Mouse (Mus musculus): ENCODE data around the gene Tmem183a. TPM values are rescaled to one million over a fixed set of nuclear protein-coding genes. Genes with fewer than 3 reads are reported as not detected.
A peak's percentile ranks its signal among the peaks of the same experiment; 100 is the strongest.

Tmem183a gene
- polyA plus RNA-seq, 1 experiment from 2014 or later = 118 TPM

- H3K9ac ChIP-seq (replicated peaks) = no peak overlapping the region
- no peak for ATAC-seq (ENCODE audit: low FRiP score, low read depth)
- H3K27me3 ChIP-seq = 0 out of 2 replicates have a peak, but pooled peaks cover 5% of the 10 kb centered on the region
- 97% methylated on average over 2 of the region's 2 CpGs for WGBS
- peaks cover 6% of the 10 kb centered on the region; the same call in 1 of the 2 replicates for H3K4me1 ChIP-seq
- no peaks in the 10 kb centered on the region for H3K9me3 ChIP-seq
- no peak overlapping the region for H3K4me3 ChIP-seq
- H3K36me3 ChIP-seq = no peaks in the 10 kb centered on the region
- H3K4me2 ChIP-seq (replicated peaks) = no peak overlapping the region
- H3K27ac ChIP-seq (replicated peaks) = no peak overlapping the region
Observed at GRCm38 (mm10) chr1:134381051-134381450, 19.3 kb upstream of the Tmem183a start.

- no peaks in the 10 kb centered on the region for H3K4me1 ChIP-seq
- H3K4me2 ChIP-seq (replicated peaks) = no peak overlapping the region
- no peaks in the 10 kb centered on the region for H3K36me3 ChIP-seq
- no peaks in the 10 kb centered on the region for H3K9me3 ChIP-seq
- ATAC-seq (ENCODE audit: low FRiP score, low read depth) = no peak
- no peak overlapping the region for H3K27ac ChIP-seq (replicated peaks)
- H3K4me3 ChIP-seq = no peak overlapping the region
- no peak overlapping the region for H3K9ac ChIP-seq (replicated peaks)
- 81% methylated on average over 2 of the region's 2 CpGs for WGBS
- H3K27me3 ChIP-seq = no peaks in the 10 kb centered on the region
Observed at GRCm38 (mm10) chr1:134374124-134374523, 12.3 kb upstream of the Tmem183a start.

- Histone ChIP-seq H3K4me1 (no peaks in the 10 kb centered on the region), H3K9ac (replicated peaks) (no peak overlapping the region), H3K27me3 (peaks cover 3% of the 10 kb centered on the region; the same call in 1 of the 2 replicates), H3K4me2 (replicated peaks) (no peak overlapping the region), H3K36me3 (no peaks in the 10 kb centered on the region), H3K9me3 (no peaks in the 10 kb centered on the region), H3K27ac (replicated peaks) (no peak overlapping the region), H3K4me3 (no peak overlapping the region)
- ATAC-seq (ENCODE audit: low FRiP score, low read depth) = no peak
- WGBS = 62% methylated on average over 9 of the region's 9 CpGs
Observed at GRCm38 (mm10) chr1:134368777-134369337, 7.1 kb upstream of the Tmem183a start.

GRCm38 (mm10) chr1:134365491-134365890 lies 3.7 kb upstream of the Tmem183a start:
- 66% methylated on average over 5 of the region's 5 CpGs for WGBS
- H3K4me2 ChIP-seq (replicated peaks) = no peak overlapping the region
- no peaks in the 10 kb centered on the region for H3K9me3 ChIP-seq
- H3K36me3 ChIP-seq = no peaks in the 10 kb centered on the region
- ATAC-seq (ENCODE audit: low FRiP score, low read depth) = no peak
- no peak overlapping the region for H3K4me3 ChIP-seq
- no peak overlapping the region for H3K27ac ChIP-seq (replicated peaks)
- no peak overlapping the region for H3K9ac ChIP-seq (replicated peaks)
- peaks cover 3% of the 10 kb centered on the region; the same call in 1 of the 2 replicates for H3K27me3 ChIP-seq
- H3K4me1 ChIP-seq = peaks cover 11% of the 10 kb centered on the region

GRCm38 (mm10) chr1:134363194-134363593 lies 1.4 kb upstream of the Tmem183a start:
- Histone ChIP-seq H3K4me3 (no peak overlapping the region), H3K9ac (replicated peaks) (no peak overlapping the region), H3K4me2 (replicated peaks) (no peak overlapping the region), H3K27ac (replicated peaks) (no peak overlapping the region), H3K36me3 (peaks cover 14% of the 10 kb centered on the region), H3K9me3 (no peaks in the 10 kb centered on the region), H3K27me3 (peaks cover 3% of the 10 kb centered on the region; the same call in 1 of the 2 replicates), H3K4me1 (peaks cover 12% of the 10 kb centered on the region)
- WGBS = 86% methylated on average over 4 of the region's 4 CpGs
- ATAC-seq (ENCODE audit: low FRiP score, low read depth) = no peak

- Histone ChIP-seq H3K27me3 (peaks cover 3% of the 10 kb centered on the region; the same call in 1 of the 2 replicates), H3K36me3 (peaks cover 25% of the 10 kb centered on the region), H3K9me3 (no peaks in the 10 kb centered on the region), H3K9ac (replicated peaks) (peak overlapping the region; percentile 89), H3K4me1 (peaks cover 12% of the 10 kb centered on the region), H3K4me2 (replicated peaks) (peak overlapping the region; percentile 79), H3K27ac (replicated peaks) (peak overlapping the region; percentile 79), H3K4me3 (peak overlapping the region; percentile 92)
- WGBS = 1% methylated on average over 38 of the region's 44 CpGs
- ATAC-seq (ENCODE audit: low FRiP score, low read depth) = peak; percentile 89
Observed at GRCm38 (mm10) chr1:134361195-134361856, 453 bp downstream of the Tmem183a start.

GRCm38 (mm10) chr1:134360656-134361055 lies 1.1 kb downstream of the Tmem183a start:
- WGBS = 86% methylated on average over 7 of the region's 7 CpGs
- no peak for ATAC-seq (ENCODE audit: low FRiP score, low read depth)

GRCm38 (mm10) chr1:134357461-134357860 lies 4.3 kb downstream of the Tmem183a start:
- Histone ChIP-seq H3K36me3 (peaks cover 62% of the 10 kb centered on the region), H3K27me3 (no peaks in the 10 kb centered on the region), H3K4me1 (peaks cover 10% of the 10 kb centered on the region), H3K9me3 (no peaks in the 10 kb centered on the region), H3K9ac (replicated peaks) (no peak overlapping the region), H3K4me3 (no peak overlapping the region), H3K27ac (replicated peaks) (no peak overlapping the region), H3K4me2 (replicated peaks) (no peak overlapping the region)
- WGBS = 89% methylated on average over 4 of the region's 4 CpGs
- no peak for ATAC-seq (ENCODE audit: low FRiP score, low read depth)

More at GRCm38 (mm10) chr1:134360656-134361055, 1.1 kb downstream of the Tmem183a start:
- H3K4me3 ChIP-seq = peak overlapping the region; percentile 92
- H3K27ac ChIP-seq (replicated peaks) = no peak overlapping the region
- H3K36me3 ChIP-seq = peaks cover 32% of the 10 kb centered on the region
- 0 out of 2 replicates have a peak overlapping the region, but pooled peaks have one; percentile 39 for H3K9ac ChIP-seq (replicated peaks)
- peaks cover 12% of the 10 kb centered on the region for H3K4me1 ChIP-seq
- no peaks in the 10 kb centered on the region for H3K9me3 ChIP-seq
- H3K4me2 ChIP-seq (replicated peaks) = peak overlapping the region; percentile 79
- peaks cover 3% of the 10 kb centered on the region; the same call in 1 of the 2 replicates for H3K27me3 ChIP-seq

- H3K9ac ChIP-seq (replicated peaks) = no peak overlapping the region
- H3K4me1 ChIP-seq = no peaks in the 10 kb centered on the region
- peaks cover 84% of the 10 kb centered on the region for H3K36me3 ChIP-seq
- H3K4me2 ChIP-seq (replicated peaks) = no peak overlapping the region
- no peak overlapping the region for H3K27ac ChIP-seq (replicated peaks)
- 93% methylated on average over 2 of the region's 2 CpGs for WGBS
- no peak for ATAC-seq (ENCODE audit: low FRiP score, low read depth)
- no peaks in the 10 kb centered on the region for H3K9me3 ChIP-seq
- H3K27me3 ChIP-seq = no peaks in the 10 kb centered on the region
- no peak overlapping the region for H3K4me3 ChIP-seq
Observed at GRCm38 (mm10) chr1:134353326-134353725, 8.5 kb downstream of the Tmem183a start.

GRCm38 (mm10) chr1:134347791-134348190 lies 14.0 kb downstream of the Tmem183a start:
- Histone ChIP-seq H3K9ac (replicated peaks) (no peak overlapping the region), H3K27me3 (peaks cover 10% of the 10 kb centered on the region; the same call in 1 of the 2 replicates), H3K4me2 (replicated peaks) (no peak overlapping the region), H3K27ac (replicated peaks) (no peak overlapping the region), H3K4me3 (no peak overlapping the region), H3K36me3 (peaks cover 57% of the 10 kb centered on the region), H3K9me3 (no peaks in the 10 kb centered on the region), H3K4me1 (peaks cover 8% of the 10 kb centered on the region; the same call in 1 of the 2 replicates)
- no peak for ATAC-seq (ENCODE audit: low FRiP score, low read depth)
- WGBS = 91% methylated on average over 9 of the region's 9 CpGs

GRCm38 (mm10) chr1:134345075-134345474 lies 16.7 kb downstream of the Tmem183a start:
- peaks cover 30% of the 10 kb centered on the region for H3K36me3 ChIP-seq
- peak overlapping the region; percentile 75 for H3K4me2 ChIP-seq (replicated peaks)
- peaks cover 11% of the 10 kb centered on the region; the same call in 1 of the 2 replicates for H3K27me3 ChIP-seq
- ATAC-seq (ENCODE audit: low FRiP score, low read depth) = no peak
- H3K9me3 ChIP-seq = no peaks in the 10 kb centered on the region
- H3K27ac ChIP-seq (replicated peaks) = no peak overlapping the region
- H3K9ac ChIP-seq (replicated peaks) = no peak overlapping the region
- H3K4me3 ChIP-seq = peak overlapping the region; percentile 44; the same call in 1 of the 2 replicates
- peaks cover 8% of the 10 kb centered on the region; the same call in 1 of the 2 replicates for H3K4me1 ChIP-seq
- WGBS = 71% methylated on average over 4 of the region's 4 CpGs

Data from midbrain, embryonic 12.5 days (tissue).